Mouse (Mus musculus): ENCODE measurements at regions not wholly inside any gene's neighbourhood (a gene's known extent, or its start where the extent isn't known, plus 50 kb on each side); places are given as distances from the start of the nearest gene placed in this dataset.

- DNase-seq = no peak
Observed at GRCm38 (mm10) chr7:115382876-115383275, 639.4 kb downstream of the Insc start.

- no peak for DNase-seq
Observed at GRCm38 (mm10) chr7:115388874-115389273, 645.4 kb downstream of the Insc start.

- DNase-seq = no peak
Observed at GRCm38 (mm10) chr7:115392520-115392919, 646.1 kb downstream of the Sox6 start.

- no peak for DNase-seq
Observed at GRCm38 (mm10) chr7:115398202-115398601, 640.4 kb downstream of the Sox6 start.

- DNase-seq = no peak
Observed at GRCm38 (mm10) chr7:115399461-115399860, 639.1 kb downstream of the Sox6 start.

GRCm38 (mm10) chr7:115407889-115408288 is 630.7 kb downstream of the Sox6 start:
- DNase-seq = no peak

GRCm38 (mm10) chr7:115408915-115409314 is 629.7 kb downstream of the Sox6 start:
- no peak for DNase-seq

GRCm38 (mm10) chr7:115410501-115411230 is 627.9 kb downstream of the Sox6 start:
- no peak for DNase-seq

GRCm38 (mm10) chr7:115411456-115411855 is 627.1 kb downstream of the Sox6 start:
- DNase-seq = no peak

GRCm38 (mm10) chr7:115415147-115415561 is 623.4 kb downstream of the Sox6 start:
- DNase-seq = no peak

Small RNAs in the stretch of these regions (microRNA-seq; reads per million reads assigned to microRNA genes)
- 0 reads per million in 2 experiments for gene Gm27684 (ENCODE audit: borderline replicate concordance in 2 of 2)
